Mouse (Mus musculus) liver, postnatal 0 days (tissue): ENCODE measurements at regions not wholly inside any gene's neighbourhood (a gene's known extent, or its start where the extent isn't known, plus 50 kb on each side); places are given as distances from the start of the nearest gene placed in this dataset.
"Not testable (repeated sequence)": the region's sequence is repeated elsewhere in the genome, so short reads cannot be mapped to it uniquely, and the experiment has no call there.

Source experiments
- CTCF ChIP-seq: sonication (generic); IDR thresholded peaks from 2 replicates; pipeline ENCODE4 v1.5.1; 2016; ENCODE audit warnings: antibody characterized with exemption, low read depth
- EP300 ChIP-seq: IDR thresholded peaks from 2 replicates; pipeline ENCODE4 v1.6.1; 2016; ENCODE audit warnings: antibody characterized with exemption, low read depth, mild to moderate bottlenecking

DNA sequence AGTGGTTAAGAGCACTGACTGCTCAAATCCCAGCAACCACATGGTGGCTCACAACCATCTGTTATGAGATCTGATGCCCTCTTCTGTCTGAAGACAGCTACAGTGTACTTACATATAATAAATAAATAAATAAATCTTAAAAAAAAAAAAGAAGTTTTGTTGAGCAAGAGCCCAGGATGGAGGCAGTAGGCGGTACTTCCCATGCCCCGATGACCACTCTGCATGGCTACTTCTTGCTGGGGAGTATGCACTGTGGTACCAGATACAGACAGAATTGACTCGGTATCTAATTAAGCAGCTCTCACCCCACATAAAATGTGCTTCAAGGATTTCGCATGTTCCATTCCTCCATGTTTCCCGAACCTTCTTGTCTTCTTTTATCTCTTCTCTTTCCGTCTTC lies 278.4 kb downstream of the Diras2 start:
- not testable (repeated sequence) for TF ChIP-seq CTCF, EP300
